Mouse (Mus musculus): ENCODE measurements at regions not wholly inside any gene's neighbourhood (a gene's known extent, or its start where the extent isn't known, plus 50 kb on each side); places are given as distances from the start of the nearest gene placed in this dataset.

GRCm38 (mm10) chr1:185619011-185619410, 164.4 kb downstream of the Slc30a10 start:
- DNase-seq (ENCODE audit: low read depth): no peak

GRCm38 (mm10) chr1:185628401-185628800, 173.8 kb downstream of the Slc30a10 start:
- no peak for DNase-seq (ENCODE audit: low read depth)

- no peak for DNase-seq (ENCODE audit: low read depth)
Observed at GRCm38 (mm10) chr1:185629976-185630375, 175.3 kb downstream of the Slc30a10 start.

DNA sequence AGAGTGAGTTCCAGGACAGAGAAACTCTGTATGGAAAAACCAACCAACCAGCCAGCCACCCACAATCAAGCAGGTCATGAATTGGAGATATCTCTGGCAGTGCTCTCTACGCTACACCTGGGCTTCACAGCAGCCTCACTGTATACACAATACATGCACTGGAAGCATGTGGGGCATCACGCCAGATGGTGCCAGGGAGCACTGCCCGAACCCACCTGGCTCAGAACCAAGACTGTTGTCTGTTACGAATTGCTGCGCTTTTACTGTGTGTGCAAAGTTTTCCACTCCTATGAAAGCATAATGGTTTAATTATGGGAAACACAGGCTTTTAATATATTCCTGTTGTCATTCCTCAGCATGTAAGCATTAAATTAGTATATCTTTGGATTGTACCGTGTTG, 184.0 kb downstream of the Slc30a10 start:
- DNase-seq (ENCODE audit: low read depth): no peak

DNA sequence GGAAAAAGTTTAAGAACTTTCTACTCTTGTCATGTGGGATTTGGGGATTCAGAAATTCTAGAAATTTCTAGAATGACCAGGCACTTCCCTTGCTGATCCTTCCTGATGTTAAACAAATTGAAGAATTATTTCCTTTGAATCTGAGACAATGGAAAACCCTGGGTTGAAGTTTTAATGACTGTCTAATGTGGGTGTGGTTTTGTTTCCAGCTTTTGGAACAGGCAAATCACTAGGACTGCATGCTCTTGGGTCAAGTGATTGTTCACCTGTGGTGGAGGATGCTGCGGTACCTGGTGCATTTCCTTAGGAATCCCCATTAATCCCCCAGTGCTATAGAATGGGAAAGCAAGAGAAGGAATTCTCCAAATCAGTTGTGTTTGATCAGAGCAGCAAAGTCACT, 184.8 kb downstream of the Slc30a10 start:
- no peak for DNase-seq (ENCODE audit: low read depth)

DNA sequence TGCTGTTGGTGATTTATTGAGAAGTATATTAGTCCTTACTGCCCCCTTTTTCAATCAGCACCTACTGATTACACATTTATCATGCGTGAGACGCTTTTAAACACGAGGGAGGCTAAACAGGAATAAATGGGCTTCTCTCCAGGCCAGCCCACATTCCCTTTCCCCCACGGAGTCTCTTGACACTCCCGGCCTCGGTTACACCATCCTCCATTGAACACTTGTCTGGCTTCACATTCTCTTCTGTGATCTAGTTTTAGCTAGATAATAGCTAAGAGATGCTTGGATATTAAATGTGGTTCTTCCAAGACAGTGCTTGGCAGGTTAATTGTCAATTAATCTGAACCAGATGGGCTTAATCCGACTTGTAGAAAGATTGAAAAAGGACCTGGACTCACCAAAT, 189.4 kb downstream of the Slc30a10 start:
- DNase-seq (ENCODE audit: low read depth): no peak

GRCm38 (mm10) chr1:185648128-185648527, 193.5 kb downstream of the Slc30a10 start:
- no peak for DNase-seq (ENCODE audit: low read depth)

- DNase-seq (ENCODE audit: low read depth): no peak
Observed at GRCm38 (mm10) chr1:185648926-185649325, 194.3 kb downstream of the Slc30a10 start.

DNA sequence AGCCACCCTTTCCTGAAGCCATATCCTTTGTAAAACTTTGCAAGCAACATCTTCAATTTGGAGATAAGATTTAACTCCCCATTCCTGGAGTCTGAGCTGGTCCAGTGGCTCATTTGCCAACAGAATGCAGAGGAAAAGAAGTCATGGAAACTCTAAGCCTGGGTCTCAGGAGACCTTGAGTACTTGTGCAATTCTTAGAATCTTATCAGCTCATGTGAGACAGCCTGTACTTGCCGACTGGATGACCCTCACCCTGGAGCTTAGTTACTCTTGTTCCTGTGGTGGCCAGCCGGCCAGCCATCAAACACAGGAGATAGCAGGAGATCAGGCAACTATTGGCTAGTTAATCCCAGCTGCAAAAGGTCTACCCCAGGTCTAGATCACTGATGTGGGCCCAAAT, 196.3 kb downstream of the Slc30a10 start:
- DNase-seq (ENCODE audit: low read depth): no peak

DNA sequence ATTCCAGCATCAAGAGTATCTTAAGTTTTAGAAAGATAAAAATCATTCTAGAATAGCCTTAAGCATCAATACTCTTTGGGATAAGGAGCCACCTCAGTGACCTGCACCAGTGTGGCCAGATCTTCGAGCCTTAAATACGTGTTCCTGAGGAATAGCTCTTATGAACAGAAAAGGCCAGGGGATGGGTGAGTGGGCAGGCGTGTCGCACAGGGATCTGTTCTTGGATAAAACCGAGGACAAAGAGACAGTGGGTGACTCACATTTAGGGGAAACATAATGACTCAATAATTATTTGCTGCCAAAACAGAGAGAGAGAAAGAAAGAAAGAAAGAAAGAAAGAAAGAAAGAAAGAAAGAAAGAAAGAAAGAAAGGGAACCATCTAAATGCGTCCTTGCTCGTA, 200.4 kb downstream of the Slc30a10 start:
- no peak for DNase-seq (ENCODE audit: low read depth)

DNA sequence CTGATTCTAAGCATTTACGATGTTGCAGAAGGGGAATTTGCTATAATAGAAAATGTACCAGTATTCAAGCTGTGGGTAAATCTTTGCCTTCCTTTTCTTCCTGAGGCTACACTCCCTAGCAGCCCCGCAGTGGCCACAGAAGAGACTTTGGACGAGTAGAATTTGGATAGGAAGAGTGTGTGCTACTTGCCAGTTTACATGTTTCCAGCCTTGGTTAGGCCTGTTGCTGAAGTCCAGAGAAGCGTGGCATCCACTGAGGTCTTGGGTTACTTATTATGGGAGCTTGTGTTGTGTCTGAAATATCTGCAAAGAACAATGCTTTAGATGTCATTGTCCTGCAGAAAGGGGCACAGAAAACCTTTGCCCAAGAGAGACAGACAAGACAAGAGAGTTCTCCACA, 200.8 kb downstream of the Slc30a10 start:
- DNase-seq (ENCODE audit: low read depth): no peak

DNA sequence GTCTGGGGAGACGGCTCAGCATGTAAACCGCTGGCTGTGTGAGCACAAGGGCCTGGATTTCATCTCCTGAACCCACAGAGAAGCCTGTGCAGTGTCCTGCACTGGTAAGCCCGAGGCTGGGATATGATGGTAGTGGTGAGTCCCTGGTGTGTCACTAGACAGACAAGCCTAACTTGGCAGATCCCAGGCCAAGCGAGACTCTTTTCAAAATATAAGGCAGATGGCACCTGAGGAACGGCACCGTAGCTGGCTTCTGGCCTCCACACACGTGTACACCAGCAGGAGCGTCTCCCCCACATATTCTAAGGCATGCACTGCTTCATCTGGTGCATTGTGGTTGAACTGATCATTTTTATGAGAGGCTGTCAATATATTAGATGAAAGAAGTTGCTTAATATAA, 202.6 kb downstream of the Slc30a10 start:
- DNase-seq (ENCODE audit: low read depth): no peak

DNA sequence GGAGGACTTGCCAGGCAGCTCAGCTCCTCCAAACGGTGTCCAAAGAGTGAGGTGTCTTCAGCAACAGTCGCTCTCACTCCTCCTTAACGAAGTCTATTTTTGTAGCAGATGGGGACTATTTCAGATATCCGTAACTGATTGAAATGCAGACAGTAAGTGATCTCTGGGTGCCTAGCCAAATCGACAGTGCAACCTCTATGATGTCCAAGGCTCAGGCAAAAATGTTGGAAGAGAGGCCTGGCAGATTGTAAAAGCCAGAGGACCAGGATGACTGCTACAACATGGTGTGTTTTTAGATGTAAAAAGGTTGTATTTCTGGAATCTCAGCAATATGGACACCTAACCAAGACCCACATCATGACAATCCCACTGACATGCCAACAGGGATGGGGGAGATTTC, 204.8 kb downstream of the Slc30a10 start:
- DNase-seq (ENCODE audit: low read depth): no peak

DNA sequence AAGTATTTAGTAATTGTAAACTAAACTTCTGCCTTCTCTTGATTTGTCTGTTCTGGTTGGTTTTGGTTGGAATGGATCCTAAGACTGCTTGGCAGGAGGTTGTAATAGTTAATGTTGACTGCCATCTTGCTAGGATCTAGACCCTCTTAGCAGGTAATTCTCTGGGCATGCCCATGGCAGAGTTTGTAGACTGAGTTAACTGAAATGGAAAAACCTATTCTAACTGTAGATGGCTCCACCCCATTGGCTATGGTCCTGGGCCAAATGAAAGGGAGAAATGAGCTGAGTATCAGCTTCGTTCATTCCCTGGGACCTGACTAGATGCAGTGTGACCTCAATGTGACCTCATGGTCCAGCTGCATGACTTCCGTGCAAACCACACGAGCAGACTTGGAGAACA, 207.7 kb downstream of the Slc30a10 start:
- DNase-seq (ENCODE audit: low read depth): no peak

DNA sequence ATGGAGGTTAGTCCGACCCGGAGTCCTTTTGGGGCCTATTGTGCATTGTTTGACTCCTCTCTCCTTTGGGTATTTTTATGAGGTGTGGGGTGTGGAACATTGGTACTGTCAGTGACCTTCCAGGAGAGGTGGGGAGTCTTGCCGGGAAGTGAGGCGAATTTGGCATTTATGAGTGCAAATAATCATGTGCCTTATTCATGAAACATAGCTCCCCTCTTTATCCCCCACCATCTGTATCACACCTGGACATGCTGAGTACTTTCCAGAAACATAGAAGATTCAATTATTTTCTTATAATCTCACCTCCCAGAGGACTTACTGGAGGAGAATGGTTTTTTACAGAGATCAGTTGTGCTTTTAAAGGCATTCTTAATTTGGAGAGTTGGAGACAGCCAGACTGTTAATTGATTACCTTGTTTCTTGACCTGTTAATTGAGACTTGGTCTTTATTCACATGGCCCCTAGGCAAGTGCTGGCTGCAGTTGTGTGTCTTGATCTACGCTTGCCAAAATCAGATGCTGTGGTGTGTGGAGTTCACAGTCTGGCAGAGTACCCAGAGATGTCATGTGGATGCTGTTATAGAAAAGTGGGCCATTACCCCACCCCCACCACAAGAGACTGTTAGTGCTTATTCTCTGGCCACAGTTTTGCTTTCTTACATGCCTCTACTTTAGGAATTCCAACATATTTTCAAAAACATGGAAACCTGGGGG, 215.5 kb downstream of the Slc30a10 start:
- no peak for DNase-seq (ENCODE audit: low read depth)

- no peak for DNase-seq (ENCODE audit: low read depth)
Observed at GRCm38 (mm10) chr1:185672940-185673339, 218.3 kb downstream of the Slc30a10 start.

DNA sequence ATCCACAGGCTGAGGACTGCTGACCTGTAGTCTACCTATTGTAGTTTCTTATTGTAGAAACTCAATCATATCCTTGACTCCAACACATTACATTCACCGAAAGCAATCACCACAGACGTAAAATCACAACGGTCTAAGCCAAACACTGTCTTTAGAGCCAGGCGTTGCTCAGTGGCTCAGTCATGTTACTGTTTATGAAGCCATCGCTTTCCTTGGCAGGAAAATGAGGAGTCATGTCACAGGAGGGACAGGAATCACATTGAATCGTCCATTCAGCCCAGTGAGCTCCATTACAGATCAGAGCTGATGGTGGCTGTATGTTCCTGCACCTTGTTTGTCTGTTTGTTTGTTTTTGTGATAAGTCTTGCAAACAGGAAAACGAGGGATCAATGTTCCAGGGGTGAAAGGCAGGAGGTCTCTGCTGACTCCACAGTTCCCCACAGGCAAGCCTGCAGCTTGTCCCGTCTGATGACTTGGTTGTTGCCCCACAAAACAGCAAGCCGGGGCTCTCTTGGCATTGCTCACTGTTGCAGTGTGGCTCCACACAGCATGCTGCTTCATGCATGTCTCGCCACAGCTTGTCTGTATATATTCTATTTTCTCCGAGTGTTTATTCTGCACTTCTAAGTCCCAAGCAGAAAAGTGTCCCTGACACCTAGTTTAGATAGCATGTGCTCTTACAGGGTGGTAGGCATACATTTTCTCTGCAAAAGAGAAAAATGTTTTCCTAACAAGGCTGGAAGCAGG, 221.2 kb downstream of the Slc30a10 start:
- no peak for DNase-seq (ENCODE audit: low read depth)

DNA sequence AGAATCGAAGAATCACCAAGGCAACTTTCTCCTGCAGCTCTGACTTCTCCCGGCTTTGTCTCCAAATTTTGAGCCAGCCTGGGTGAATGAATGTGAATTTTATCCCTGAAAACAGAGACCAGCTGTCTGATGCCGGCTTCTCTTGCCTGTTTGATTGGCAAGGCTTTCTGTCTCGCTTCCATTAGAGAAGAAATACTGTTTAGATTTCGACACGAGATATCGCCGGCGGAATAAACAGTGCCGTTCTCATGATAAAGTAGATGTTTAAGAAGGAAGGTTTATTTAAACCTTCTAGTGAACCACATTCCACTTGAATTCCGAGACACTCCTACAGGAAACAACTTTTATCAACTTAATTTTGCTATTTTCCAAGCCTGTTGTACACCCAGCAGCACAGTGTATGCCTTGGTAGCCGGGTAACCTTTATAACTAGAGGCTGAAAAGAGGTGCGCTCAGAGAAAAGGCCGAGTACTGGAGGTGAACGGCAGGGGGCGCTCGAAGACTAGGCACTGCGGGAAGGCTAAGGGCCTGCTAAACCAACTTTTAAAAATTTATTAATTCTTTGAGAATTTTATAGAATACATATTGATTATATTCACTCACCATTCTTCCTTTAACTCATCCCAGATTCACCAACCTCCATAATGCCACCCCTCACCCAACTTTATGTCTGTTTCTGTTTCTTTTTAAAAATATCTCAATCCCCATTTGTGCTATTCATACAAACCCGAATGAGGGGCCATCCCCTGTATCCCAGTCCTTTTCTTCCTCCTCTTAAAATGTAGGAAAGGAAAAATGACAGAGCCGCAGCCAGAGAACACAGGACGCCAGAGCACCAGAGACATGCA, 227.2 kb downstream of the Slc30a10 start:
- DNase-seq (ENCODE audit: low read depth): peak; percentile 10

- no peak for DNase-seq (ENCODE audit: low read depth)
Observed at GRCm38 (mm10) chr1:185682458-185682750, 227.8 kb downstream of the Slc30a10 start.

- no peak for DNase-seq (ENCODE audit: low read depth)
Observed at GRCm38 (mm10) chr1:185684638-185685037, 230.0 kb downstream of the Slc30a10 start.

DNA sequence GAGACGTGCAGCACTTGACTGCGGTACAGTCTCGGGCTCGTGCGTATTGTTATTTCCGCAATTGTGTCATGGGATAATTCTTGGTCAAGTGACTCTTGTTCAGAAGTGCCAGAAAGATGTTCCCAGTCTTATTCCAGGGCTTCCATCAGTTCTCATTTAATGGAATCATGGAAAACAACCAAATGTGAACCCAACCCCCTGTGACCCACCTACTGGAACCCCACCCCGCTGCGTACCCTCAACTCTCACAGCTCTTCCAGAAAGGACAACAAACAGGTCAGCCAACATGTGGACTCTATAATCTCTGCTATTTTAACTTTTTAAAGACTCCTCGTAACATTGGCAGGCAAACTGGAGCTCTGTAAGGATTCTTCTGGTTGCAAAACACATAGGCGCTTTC, 233.9 kb downstream of the Slc30a10 start:
- DNase-seq (ENCODE audit: low read depth): no peak

GRCm38 (mm10) chr1:185695394-185695793, 240.7 kb downstream of the Slc30a10 start:
- no peak for DNase-seq (ENCODE audit: low read depth)

GRCm38 (mm10) chr1:185699758-185700157, 245.1 kb downstream of the Slc30a10 start:
- no peak for DNase-seq (ENCODE audit: low read depth)

Data from induced T-regulatory cell, adult 2 months (primary cell).